Mouse (Mus musculus) heart, postnatal 36 days (tissue): ENCODE results near the gene Bud23. TPM values are rescaled to one million over a fixed set of nuclear protein-coding genes. Genes with fewer than 3 reads are reported as not detected.
"Not testable (repeated sequence)": the region's sequence is repeated elsewhere in the genome, so short reads cannot be mapped to it uniquely, and the experiment has no call there.

ENCODE experiments used
- DNase-seq, 2 experiments: peaks; one replicate each; pipeline ENCODE4 v3.0.0; 2021 to 2022
- intact Hi-C: fragments of 180-260 bp; cut with DNase I; formaldehyde crosslinking; loops from one replicate; pipeline ENCODE4 v1.15.1; 2025
- total RNA-seq, 2 experiments: library from RNA; stranded (reverse); gene quantifications; 2 replicates each; pipeline ENCODE4 v1.2.3; 2021

Bud23 gene
- total RNA-seq, 2 experiments from 2014 or later, result 21.2 to 24.7 TPM

DNA sequence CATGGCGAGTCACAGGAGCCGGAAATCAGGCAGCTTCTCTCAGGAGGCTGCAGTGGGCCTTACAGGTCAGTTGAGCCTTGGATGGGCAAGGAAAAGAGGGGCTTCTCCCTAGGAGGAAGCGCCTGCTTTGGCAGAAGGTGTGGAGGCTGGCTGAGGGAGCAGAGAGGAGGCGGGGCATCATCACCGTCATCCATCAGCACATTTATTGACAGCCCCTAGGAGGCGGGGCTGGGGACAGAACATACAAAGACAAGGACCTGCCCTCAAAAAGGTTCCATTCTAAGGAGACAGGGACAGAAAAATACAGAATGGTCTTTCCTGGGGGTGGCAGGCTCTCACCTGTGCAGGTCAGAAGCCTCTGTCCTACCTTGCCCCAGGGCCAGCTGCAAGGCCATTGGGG, 8.0 kb upstream of the Bud23 start:
- no peak for DNase-seq
- intact Hi-C loops, result no loop called here

DNA sequence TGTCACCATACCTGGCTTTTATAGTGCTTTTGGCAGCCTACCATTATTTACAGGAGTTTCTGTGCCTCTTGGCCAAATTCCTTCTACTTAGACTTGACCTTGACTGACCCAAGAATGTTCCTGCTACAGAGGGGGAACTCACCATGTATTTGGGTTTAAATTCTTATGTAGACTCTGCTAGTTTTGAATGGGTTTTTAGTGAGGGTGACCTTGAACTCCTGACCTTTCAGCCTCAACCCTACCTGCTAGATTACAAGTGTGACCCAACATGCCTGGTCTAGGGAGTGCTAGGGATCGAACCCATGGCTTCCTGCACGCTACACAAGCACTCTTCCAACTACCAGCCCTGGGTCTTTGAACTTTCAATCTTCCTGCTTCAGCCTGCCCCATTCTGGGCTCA, 7.3 kb upstream of the Bud23 start:
- no peak for DNase-seq
- intact Hi-C loops, result no loop called here

DNA sequence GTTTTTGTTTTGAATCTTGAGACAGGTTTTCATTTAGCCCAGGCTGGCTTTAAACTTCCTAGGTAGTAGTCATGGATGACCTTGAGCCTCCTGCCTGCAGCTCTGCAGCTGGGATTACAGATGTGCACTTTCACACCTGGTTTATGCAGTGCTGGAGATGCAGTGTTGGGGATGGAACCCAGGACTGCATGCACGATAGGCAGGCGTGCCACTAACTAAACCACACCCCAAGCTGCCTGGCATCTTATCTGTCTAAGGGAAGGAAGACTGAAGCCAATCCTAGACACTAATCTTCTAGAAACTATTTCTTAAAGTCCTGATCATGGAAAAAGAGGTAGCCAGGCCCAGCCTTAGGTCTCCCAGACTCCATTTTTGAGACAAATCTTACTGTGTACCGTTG, 5.7 kb upstream of the Bud23 start:
- intact Hi-C loops, result no loop called here
- DNase-seq, result no peak

- DNase-seq, result no peak
These were observed 1.2 kb upstream of the Bud23 start for GRCm38 (mm10) chr5:135066008-135066407.

DNA sequence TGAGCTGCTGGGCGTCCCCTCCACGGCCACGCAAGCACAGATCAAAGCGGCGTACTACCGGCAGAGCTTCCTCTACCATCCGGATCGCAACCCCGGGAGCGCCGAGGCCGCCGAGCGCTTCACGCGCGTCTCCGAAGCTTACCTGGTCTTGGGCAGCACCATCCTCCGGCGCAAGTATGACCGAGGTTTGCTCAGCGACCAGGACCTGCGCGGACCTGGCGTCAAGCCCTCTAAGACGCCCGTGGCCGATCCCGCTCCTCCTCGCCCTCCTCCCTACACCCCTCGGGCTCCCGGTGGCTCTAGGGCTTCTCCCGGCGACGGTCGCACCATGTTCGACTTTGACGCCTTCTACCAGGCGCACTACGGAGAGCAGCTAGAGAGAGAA, 385 bp downstream of the Bud23 start:
- intact Hi-C loops, result loop anchor here (2.0 to 5.0 kb wide), 2 partner anchors 50 to 123 kb away; partner anchors contain the start of gene Baz1b
- DNase-seq, result no peak

More at GRCm38 (mm10) chr5:135066008-135066407, 1.2 kb upstream of the Bud23 start:
- intact Hi-C loops, result no loop called here

DNA sequence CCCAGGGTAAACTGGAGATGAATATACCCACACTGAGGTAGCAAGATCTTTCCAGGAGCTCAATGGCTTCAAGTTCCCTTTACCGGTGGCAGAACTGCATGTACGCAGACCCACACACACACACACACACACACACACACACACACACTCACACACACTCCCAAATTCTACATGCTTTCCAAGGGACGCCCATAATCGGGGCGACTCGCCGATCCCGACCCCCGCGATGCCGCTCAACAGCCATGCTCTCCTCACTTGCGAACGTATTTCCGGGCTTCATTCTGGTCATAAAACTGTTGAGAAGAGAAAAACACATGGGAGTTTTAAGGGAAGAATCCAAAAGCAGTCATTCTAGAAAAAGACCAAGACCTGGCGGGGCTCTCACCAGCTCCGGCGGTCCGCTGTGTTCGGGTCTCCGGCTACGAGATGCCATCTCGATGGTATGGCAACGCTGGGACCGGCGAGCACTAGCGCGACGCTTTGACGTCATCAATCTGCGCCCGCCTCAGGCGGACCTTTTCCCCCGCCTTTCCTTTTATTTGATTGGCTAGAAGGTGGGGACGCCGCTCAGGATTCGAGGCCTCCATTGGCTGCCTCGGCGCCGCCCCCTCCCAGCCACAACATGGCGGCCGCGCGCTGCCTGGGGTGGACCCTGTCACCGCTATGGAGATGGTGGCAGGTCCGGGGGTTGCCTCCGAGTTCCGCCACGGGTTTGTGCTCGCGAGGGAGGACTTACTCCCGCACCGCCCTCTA, 954 bp downstream of the Bud23 start, which contains the start of gene Dnajc30:
Gene Dnajc30, plus strand, starts transcription at position 574 of the 753 bp plus-strand sequence.
- peak; percentile 95 to 97 for DNase-seq
- intact Hi-C loops, result loop anchor here (2.0 to 5.0 kb wide), 2 partner anchors 49 to 123 kb away; partner anchors contain the start of gene Baz1b

DNA sequence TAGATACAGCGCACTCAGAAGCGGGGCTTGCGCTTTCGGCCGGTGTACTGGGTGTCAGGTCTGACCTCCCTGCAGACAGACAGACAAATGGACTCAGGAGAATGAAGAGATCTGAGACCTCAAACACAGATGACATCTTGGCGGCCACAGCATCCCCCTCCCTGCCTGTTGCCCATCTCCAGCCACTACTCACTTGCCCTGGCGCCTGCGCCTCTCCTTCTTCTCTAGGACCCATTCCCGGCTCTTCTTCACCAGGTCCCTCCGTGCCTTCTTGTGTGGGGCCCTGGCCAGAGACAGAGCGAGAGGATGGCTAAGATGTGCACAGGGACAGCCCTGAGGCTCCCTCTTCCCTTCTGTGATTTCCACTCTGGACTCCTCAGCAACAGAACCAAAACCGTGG, 11.4 kb downstream of the Bud23 start:
- DNase-seq, result no peak
- intact Hi-C loops, result no loop called here

DNA sequence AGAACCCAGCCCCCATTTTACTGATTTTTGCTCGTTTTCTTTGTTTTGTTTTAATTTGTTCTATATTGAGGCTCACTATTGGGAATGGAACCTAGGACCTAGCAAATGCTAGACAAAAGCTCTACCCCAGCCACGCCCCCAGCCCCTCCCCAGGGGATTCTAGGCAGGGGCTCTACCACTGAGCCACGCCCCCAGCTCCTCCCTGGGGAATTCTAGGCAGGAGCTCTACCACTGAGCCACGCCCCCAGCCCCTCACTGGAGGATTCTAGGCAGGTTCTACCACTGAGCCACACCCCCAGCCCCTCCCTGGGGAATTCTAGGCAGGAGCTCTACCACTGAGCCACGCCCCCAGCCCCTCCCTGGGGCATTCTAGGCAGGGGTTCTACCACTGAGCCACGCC, 15.5 kb downstream of the Bud23 start:
- DNase-seq, intact Hi-C loops: not testable (repeated sequence)

GRCm38 (mm10) chr5:135048539-135048938, 16.2 kb downstream of the Bud23 start:
- no peak for DNase-seq

DNA sequence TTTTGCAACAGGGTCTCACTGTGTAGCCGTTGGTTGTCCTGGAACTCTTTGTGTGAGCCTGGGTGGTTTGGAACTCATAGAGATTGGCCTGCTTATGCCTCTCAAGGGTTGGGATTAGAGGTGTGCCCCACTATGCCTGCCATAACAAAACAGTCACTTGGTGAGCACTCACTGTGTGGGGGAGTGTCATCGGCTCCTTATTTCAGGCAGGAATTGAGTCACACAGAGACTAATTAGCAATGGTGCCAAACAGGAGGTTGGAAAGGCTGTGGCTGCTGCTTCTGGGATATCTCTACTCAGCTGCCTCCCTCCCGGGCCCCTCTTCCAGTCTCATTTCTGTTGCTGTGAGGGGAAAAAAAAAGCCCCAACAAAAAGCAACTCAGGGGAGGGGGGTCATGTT, 20.2 kb downstream of the Bud23 start:
- intact Hi-C loops, result no loop called here
- DNase-seq, result no peak

More at GRCm38 (mm10) chr5:135048539-135048938, 16.2 kb downstream of the Bud23 start:
- intact Hi-C loops, result no loop called here

DNA sequence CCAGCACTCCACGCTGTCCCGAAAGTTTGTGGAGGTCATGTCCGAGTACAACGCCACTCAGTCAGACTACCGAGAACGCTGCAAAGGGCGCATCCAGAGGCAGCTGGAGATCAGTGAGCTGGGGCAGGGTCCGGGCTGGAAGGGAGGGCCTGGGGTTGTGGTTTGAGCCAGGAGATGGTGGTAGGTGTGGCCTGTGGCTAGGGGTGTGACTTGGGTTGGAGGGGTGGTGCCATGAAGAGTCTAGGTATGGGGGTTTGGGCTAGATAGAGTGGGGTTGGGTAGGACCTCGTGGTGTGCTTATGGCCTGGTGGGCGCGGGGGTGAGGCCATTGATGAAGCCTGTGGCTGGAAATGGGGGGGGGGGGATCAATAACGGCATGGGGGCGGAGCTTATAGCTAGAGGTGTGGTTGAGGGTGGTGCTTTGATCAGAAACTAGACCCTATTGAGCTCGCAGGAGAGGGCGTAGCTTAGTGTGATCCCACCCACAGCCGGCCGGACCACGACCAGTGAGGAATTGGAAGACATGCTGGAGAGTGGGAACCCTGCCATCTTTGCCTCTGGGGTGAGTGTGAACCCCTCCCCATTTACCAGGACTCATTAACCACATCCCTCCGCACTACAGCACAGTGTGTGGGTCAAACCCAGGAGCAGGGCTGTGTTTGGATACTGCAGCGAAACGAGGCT, 22.5 kb downstream of the Bud23 start:
- DNase-seq, result no peak
- intact Hi-C loops, result no loop called here

- intact Hi-C loops, result no loop called here
- DNase-seq, result no peak
These were observed 24.0 kb downstream of the Bud23 start for GRCm38 (mm10) chr5:135040777-135041176.

- intact Hi-C loops, result no loop called here
- DNase-seq, result no peak
These were observed 24.7 kb downstream of the Bud23 start for GRCm38 (mm10) chr5:135040059-135040458.

GRCm38 (mm10) chr5:135039541-135039940, 25.2 kb downstream of the Bud23 start:
- intact Hi-C loops, result no loop called here

DNA sequence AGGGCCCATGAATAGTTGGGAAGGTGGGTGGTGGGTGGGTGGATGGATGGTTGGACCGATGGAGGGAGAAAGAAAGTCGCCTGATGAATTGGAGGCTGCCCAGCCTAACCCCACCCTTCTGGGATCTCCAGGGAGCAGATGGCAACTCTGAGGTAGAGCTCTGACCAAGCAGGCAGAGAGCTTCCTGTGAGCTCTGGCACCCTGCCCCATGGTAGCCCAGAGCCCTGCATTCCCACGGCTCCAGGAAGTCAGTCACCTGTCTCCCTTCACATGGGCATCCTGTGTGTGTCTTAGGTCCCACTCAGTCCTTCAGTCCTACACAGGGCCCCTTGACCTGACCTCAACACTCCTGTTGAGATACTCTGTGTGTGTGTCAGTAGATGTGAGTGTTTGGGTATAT, 26.8 kb downstream of the Bud23 start:
- no peak for DNase-seq
- intact Hi-C loops, result no loop called here

More at GRCm38 (mm10) chr5:135039541-135039940, 25.2 kb downstream of the Bud23 start:
- DNase-seq, result no peak

GRCm38 (mm10) chr5:135035608-135036359, 29.0 kb downstream of the Bud23 start:
- intact Hi-C loops, result no loop called here
- DNase-seq, result no peak

DNA sequence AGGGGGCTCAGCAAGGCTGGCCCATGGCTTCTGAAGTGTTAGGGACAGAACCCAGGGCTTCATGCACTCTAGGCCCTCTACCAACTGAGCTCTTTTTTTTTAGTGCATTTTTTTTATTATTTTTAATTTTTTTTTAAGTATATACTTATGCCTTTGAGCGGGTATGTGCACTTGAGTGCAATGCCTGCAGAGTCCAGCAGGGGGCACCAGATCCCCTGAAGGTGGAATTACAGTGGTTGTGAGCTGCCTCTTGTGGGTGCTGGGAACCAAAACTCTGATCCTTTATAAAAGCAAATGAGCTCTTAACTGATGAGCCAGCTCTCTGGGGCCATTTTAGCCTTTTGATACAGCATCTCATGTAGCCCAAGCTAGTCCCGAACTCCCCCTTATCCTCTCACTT, 30.2 kb downstream of the Bud23 start:
- intact Hi-C loops, result no loop called here
- no peak for DNase-seq

- intact Hi-C loops, result no loop called here
- DNase-seq, result no peak
These were observed 32.2 kb downstream of the Bud23 start for GRCm38 (mm10) chr5:135032581-135032980.

DNA sequence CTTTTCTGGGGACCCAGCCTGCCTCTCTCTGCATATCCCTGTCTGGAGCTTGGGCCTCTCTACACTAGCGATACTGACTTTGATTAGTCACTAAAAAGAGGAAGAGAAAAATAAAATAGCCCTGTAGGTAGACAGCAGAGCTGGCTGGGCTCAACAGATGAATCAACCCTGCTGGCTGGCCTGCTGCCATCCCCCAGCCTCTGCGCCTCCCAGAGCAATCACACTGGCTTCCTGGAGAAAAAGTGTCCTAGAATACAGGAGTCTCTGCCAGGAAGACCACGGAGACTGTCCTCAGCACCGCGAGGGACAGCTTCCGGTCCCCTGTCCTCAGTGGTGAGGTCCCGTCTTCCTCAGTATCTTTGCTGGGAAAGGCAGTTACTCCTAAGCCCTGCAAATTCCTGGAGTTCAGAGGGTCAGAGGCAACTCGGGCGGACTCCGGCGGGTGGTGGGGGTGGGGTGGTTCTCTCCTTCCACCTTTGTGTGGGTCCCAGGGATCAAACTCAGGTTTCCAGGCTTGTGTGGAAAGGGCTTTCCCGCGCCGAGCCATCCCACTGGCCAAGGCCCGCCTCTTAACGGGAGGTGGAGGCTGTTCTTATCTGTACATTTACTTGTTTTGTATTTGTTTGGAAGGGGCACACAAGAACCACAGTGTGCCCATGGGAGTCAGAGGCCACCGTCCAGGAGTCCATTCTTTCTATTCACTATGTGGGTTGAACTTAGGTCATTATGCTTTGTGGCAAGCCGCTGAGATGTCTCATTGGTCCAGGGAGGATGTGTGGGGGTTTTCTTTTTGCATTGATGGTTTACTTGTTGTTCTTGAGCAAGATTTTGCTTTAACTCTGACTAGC, 35.5 kb downstream of the Bud23 start:
- intact Hi-C loops, result no loop called here
- DNase-seq, result peak; percentile 54 to 64

DNA sequence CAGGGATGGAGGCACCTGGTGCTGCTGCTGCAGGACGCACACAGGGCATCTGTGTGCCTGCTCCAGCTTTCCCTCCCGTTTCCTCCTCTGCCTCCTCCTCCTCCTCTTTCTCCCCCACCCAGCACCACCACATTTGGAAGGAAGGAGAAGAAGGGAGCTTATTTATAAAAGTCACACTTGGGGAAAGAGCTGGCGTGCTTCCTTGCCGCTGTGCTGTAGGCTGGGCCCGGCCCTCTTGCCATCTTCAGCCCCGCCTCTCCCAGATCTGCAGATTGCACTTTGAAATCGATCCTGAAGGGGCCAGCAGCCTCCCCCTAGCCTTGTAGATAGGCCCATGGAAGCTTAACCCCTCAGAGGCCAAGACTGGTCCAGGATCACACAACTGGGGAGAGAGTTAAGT, 38.9 kb downstream of the Bud23 start:
- intact Hi-C loops, result no loop called here
- DNase-seq, result no peak
